Mouse (Mus musculus): ENCODE data around the gene Ctsd.

- TF ChIP-seq POLR2A (IDR thresholded peaks at IDR 0.05; ENCODE audit: borderline replicate concordance, insufficient read depth, low read length), result no peak
- TF ChIP-seq CTCF (IDR thresholded peaks at IDR 0.05; ENCODE audit: borderline replicate concordance, insufficient read depth, low read depth, low read length), result no peak
Observed at GRCm38 (mm10) chr7:142381175-142381574, 6.7 kb downstream of the Ctsd start.
